Mouse (Mus musculus) forebrain, postnatal 0 days (tissue): ENCODE data around the gene Mboat2. TPM values are rescaled to one million over a fixed set of nuclear protein-coding genes. Genes with fewer than 3 reads are reported as not detected.

Experiments
- ATAC-seq: fragments of 200-750 bp; cut with Nextera tagmentation; 2 replicates; pipeline ENCODE4 v1.8.0; 2017; ENCODE audit warnings: mild to moderate bottlenecking, moderate library complexity
- DNase-seq: peaks from one replicate; pipeline ENCODE4 v3.0.0-alpha.2; 2015
- H3K27ac ChIP-seq: fragments of 300-500 bp; sonication (generic); 2 replicates; pipeline ENCODE4 v1.5.1; 2014; ENCODE audit warnings: low read depth, mild to moderate bottlenecking, antibody characterized with exemption, low read length, moderate library complexity, mixed read lengths
- H3K27me3 ChIP-seq: fragments of 300-500 bp; sonication (generic); 2 replicates; pipeline ENCODE4 v1.6.1; 2014; ENCODE audit warnings: mild to moderate bottlenecking, low read length, mixed read lengths; ENCODE audit not compliant: insufficient read depth
- H3K36me3 ChIP-seq: fragments of 300-500 bp; sonication (generic); 2 replicates; pipeline ENCODE4 v1.6.1; 2014; ENCODE audit warnings: mild to moderate bottlenecking, moderate library complexity; ENCODE audit not compliant: insufficient read depth
- H3K4me1 ChIP-seq: fragments of 300-500 bp; sonication (generic); 2 replicates; pipeline ENCODE4 v1.6.1; 2014; ENCODE audit warnings: antibody characterized with exemption; ENCODE audit not compliant: insufficient read depth
- H3K4me2 ChIP-seq: fragments of 300-500 bp; sonication (generic); 2 replicates; pipeline ENCODE4 v1.6.1; 2014; ENCODE audit warnings: low read depth, mild to moderate bottlenecking, moderate library complexity
- H3K4me3 ChIP-seq: fragments of 300-500 bp; sonication (generic); 2 replicates; pipeline ENCODE4 v1.5.1; 2014; ENCODE audit warnings: low read depth, low read length, mixed read lengths
- H3K9ac ChIP-seq: fragments of 300-500 bp; sonication (generic); 2 replicates; pipeline ENCODE4 v1.6.1; 2014; ENCODE audit warnings: mild to moderate bottlenecking
- H3K9me3 ChIP-seq: fragments of 300-500 bp; sonication (generic); 2 replicates; pipeline ENCODE4 v1.6.1; 2016; ENCODE audit warnings: low read length
- CTCF ChIP-seq: sonication (generic); IDR thresholded peaks from 2 replicates; pipeline ENCODE4 v1.5.1; 2016; ENCODE audit warnings: antibody characterized with exemption, control low read depth, low read depth
- WGBS: fragments of 180-500 bp; shearing (Covaris S2); extraction: QIAGEN DNeasy Blood & Tissue Kit; methylation state at CpG from one replicate; pipeline ENCODE4 v1.1.7; 2014; 5-methylcytosine and 5-hydroxymethylcytosine counted together
- polyA plus RNA-seq: library from polyadenylated mRNA; unstranded; fragments of >200 nt; fragmentation: Nextera tagmentation; extraction: Ambion mirVana; gene quantifications from 2 replicates; pipeline ENCODE4 v1.2.1, GENCODE M21; 2015
- total RNA-seq: library from RNA; depleted of rRNA; stranded (reverse); fragments of >200 nt; gene quantifications from 2 replicates; pipeline ENCODE4 v1.2.3, GENCODE M21; 2014

Gene Mboat2
- total and polyA plus RNA-seq, 2 experiments from 2014 or later = 69.3 to 73.2 TPM

DNA sequence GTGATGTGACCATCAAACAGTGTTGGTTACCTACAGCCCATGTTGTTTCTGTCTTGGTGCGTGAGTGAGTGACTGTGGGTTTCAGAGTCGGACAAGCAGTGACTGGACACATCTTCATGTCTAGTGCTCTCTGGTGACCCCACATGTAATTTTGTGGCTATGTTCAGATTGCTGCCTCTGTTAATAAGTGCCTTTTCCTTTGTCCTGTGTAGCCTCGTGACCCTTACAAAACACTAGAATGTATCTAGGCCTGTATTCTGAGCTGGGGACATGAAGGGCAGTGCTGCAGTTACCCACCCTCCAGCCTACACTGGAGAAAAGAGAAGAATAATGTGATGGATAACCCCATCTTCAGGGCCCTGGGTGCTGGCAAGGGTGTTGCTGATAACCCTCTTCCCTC lies 127.8 kb downstream of the Mboat2 start:
- WGBS = 92% methylated on average over 3 of the region's 3 CpGs
- Histone ChIP-seq H3K4me2 (no peak overlapping the region), H3K9me3 (no peaks in the 10 kb centered on the region), H3K9ac (no peak overlapping the region), H3K4me1 (no peaks in the 10 kb centered on the region), H3K27me3 (no peaks in the 10 kb centered on the region), H3K36me3 (peaks cover 52% of the 10 kb centered on the region), H3K27ac (no peak overlapping the region), H3K4me3 (no peak overlapping the region)
- no peak for TF ChIP-seq CTCF
- ATAC-seq (no peak), DNase-seq (no peak)

DNA sequence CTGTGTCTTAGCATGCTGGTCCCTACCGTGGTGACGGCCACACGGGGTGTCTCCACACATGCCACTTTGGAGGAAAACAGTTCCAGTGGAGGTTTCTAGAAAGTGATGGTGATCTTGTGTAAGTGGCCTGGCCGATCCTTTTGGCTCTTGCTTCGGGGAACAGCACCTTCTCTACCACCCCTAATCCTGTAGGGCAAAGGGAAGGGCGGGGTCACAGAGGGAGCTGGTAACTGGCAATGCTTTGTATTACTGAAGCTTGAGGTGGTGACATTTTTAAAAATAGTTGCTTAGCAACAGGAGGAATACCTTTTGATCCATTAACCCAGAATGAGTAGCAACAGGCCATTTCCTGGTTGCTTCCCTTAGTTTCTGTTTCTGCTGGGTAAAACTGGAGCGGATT lies 131.1 kb downstream of the Mboat2 start:
- TF ChIP-seq CTCF = no peak
- Histone ChIP-seq H3K4me3 (no peak overlapping the region), H3K4me2 (no peak overlapping the region), H3K4me1 (no peaks in the 10 kb centered on the region), H3K36me3 (peaks cover 30% of the 10 kb centered on the region), H3K9ac (no peak overlapping the region), H3K9me3 (no peaks in the 10 kb centered on the region), H3K27ac (no peak overlapping the region), H3K27me3 (no peaks in the 10 kb centered on the region)
- no peak for ATAC-seq
- WGBS = 86% methylated on average over 7 of the region's 7 CpGs
- no peak for DNase-seq

DNA sequence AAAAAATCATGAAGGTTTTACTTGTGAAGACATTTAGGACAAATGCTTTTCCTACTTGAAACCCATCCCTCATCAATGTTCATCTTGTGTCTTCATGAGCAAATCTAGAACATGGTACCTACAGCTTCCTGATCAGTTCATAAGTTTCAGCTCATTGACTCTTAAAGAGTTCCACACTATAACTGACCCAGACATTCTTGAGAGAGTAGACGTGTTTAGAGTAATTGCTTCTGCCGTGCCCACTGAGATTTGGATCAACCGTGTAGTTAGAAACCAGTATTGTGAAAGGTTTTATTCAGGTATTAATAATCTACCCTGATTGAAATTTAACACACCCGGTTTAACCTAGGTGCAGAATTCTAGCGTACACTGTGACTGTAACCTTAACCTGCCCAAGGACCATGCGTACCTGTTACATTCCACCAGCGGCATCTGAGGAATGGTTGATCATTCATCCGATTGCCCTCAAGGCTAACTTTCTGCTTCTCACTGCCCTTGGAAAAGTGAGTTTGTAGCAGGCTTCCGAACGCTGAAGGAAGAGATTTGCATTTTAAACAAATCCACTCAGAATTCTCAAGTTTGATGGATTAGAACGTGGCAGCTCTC lies 131.8 kb downstream of the Mboat2 start:
- no peaks in the 10 kb centered on the region for H3K9me3 ChIP-seq
- 77% methylated on average over 11 of the region's 11 CpGs for WGBS
- no peak overlapping the region for H3K27ac ChIP-seq
- no peak overlapping the region for H3K9ac ChIP-seq
- no peak for DNase-seq
- peaks cover 26% of the 10 kb centered on the region for H3K36me3 ChIP-seq
- H3K4me2 ChIP-seq = no peak overlapping the region
- no peak for TF ChIP-seq CTCF
- no peaks in the 10 kb centered on the region for H3K27me3 ChIP-seq
- no peak for ATAC-seq
- H3K4me1 ChIP-seq = no peaks in the 10 kb centered on the region
- no peak overlapping the region for H3K4me3 ChIP-seq

DNA sequence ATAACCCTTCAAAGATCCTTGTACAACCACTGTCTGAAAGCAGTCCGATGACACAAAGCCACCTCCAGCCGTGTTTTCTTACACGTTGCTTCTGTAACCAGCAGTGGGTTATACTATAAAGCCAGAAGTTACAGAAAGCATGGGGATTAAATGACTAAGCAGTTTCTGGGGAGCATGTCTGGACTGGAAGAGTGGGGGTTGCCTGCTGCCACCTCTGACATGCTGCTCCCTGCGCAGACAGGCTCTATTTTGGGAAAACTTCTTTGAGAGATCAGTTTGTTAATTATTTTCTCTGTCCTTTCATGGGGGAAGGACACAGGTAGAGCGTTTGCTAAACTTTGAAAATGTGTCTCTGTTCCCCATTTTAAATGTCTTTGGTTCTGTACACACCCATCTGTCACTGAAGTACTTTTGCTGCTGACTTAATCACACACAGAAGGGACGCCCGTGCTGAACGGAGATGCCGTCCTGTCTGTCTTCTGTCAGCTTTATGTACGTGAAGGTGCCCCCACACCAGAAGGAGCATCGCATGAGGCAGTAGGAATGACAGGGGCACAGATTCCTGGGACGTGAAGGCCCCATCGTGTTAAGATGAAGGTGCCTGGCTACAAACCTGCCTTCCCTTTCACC lies 132.8 kb downstream of the Mboat2 start:
- Histone ChIP-seq H3K9me3 (no peaks in the 10 kb centered on the region), H3K27ac (no peak overlapping the region), H3K4me3 (no peak overlapping the region), H3K4me2 (no peak overlapping the region), H3K4me1 (no peaks in the 10 kb centered on the region), H3K36me3 (peaks cover 17% of the 10 kb centered on the region), H3K27me3 (no peaks in the 10 kb centered on the region), H3K9ac (no peak overlapping the region)
- WGBS = 60% methylated on average over 13 of the region's 13 CpGs
- no peak for TF ChIP-seq CTCF
- 0 out of 2 replicates have a peak, but pooled peaks have one; percentile 25 for ATAC-seq
- DNase-seq = no peak

DNA sequence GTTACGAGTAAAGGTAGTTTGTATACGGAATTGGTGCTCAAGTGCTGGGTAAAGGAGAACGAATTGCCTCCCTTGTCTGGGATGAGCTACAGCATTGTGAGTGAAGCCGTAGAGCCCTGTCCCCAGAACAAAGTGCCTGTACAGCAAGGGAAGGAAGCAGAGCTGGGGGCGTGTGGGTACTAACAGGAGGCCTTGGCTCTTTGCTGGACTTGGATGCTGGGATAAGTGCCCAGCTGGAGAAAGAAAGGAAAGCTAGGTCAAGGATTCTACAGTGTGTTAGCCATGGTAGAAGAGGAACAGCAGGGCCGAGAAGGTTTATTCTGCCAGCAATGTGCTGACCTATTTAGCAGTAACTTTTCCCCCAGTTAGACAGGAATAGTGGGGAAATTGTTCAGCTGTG lies 134.7 kb downstream of the Mboat2 start:
- WGBS = 85% methylated on average over 6 of the region's 6 CpGs
- ATAC-seq = peak; percentile 69

DNA sequence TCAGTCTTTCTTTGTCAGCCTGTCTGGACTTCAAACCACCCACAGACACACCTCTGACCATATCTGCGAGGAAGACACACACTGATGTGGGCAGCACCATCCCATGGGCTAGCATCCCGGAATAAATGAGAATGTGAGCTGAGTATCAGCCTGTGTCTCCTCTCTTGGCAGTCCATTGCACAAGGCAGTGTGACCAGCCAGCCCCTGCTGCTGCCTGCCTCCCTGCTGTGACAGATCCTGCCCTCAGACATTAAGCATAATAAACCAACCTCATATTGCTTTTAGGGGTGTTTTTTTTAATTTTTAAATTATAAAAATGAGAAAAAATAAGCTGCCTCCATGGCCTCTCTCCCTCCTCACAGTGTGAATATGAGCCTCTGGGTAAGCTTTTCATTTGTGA lies 135.4 kb downstream of the Mboat2 start:
- Histone ChIP-seq H3K36me3 (no peaks in the 10 kb centered on the region), H3K9ac (no peak overlapping the region), H3K4me3 (no peak overlapping the region), H3K4me2 (no peak overlapping the region), H3K9me3 (no peaks in the 10 kb centered on the region), H3K4me1 (no peaks in the 10 kb centered on the region), H3K27me3 (no peaks in the 10 kb centered on the region), H3K27ac (no peak overlapping the region)
- DNase-seq (no peak), ATAC-seq (0 out of 2 replicates have a peak, but pooled peaks have one; percentile 16)
- WGBS = 88% methylated on average over 2 of the region's 2 CpGs
- no peak for TF ChIP-seq CTCF

More for the DNA sequence above, 134.7 kb downstream of the Mboat2 start:
- DNase-seq = no peak
- Histone ChIP-seq H3K9ac (no peak overlapping the region), H3K36me3 (peaks cover 5% of the 10 kb centered on the region; the same call in 1 of the 2 replicates), H3K4me3 (no peak overlapping the region), H3K27ac (no peak overlapping the region), H3K9me3 (no peaks in the 10 kb centered on the region), H3K27me3 (no peaks in the 10 kb centered on the region), H3K4me2 (no peak overlapping the region), H3K4me1 (no peaks in the 10 kb centered on the region)
- no peak for TF ChIP-seq CTCF

DNA sequence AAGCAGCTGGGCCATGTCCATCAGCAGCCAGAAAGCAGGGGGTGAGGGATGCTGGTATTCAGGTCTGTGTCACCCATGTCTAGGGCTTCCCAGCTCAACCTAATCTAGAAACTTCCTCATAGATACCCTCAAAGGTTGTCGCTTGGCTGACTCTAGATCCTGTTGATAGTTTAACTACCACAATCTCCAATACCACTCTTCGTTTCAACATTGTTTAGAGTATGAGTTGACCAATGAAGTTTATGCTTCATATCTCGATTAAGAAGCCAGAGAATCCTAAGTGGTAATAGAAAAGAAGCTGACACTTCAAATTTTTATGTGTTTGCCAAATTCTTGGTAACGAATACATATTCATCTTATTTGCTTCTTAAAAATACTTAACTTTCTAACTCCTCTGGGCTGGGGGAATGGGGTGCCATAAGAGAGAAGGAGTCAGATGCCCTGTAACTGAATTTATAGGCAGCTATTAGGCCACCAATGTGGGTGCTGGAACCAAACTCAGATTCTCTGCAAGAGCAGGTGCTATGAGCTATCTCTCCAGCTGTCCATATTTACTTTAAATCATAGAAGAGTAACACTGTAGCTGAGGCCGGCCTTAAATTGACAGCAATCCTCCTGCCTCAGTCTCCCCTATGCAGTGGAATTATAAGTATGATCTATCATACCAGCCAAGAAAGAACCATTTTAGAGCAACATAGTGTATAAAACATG lies 141.0 kb downstream of the Mboat2 start:
- no peaks in the 10 kb centered on the region; the same call in 1 of the 2 replicates for H3K4me1 ChIP-seq
- DNase-seq = no peak
- H3K27me3 ChIP-seq = no peaks in the 10 kb centered on the region
- no peaks in the 10 kb centered on the region for H3K9me3 ChIP-seq
- no peak overlapping the region for H3K27ac ChIP-seq
- no peak for ATAC-seq
- no peak overlapping the region for H3K9ac ChIP-seq
- no peaks in the 10 kb centered on the region for H3K36me3 ChIP-seq
- WGBS = 94% methylated on average over 5 of the region's 5 CpGs
- H3K4me3 ChIP-seq = no peak overlapping the region
- no peak overlapping the region for H3K4me2 ChIP-seq
- TF ChIP-seq CTCF = no peak
